Mouse (Mus musculus) embryo, embryonic 10.5 days (tissue): ENCODE measurements at regions not wholly inside any gene's neighbourhood (a gene's known extent, or its start where the extent isn't known, plus 50 kb on each side); places are given as distances from the start of the nearest gene placed in this dataset.
A peak's percentile ranks its signal among the peaks of the same experiment; 100 is the strongest.

Source experiments
- DNase-seq: peaks from one replicate; pipeline ENCODE4 v3.0.0-alpha.2; 2015; ENCODE audit warnings: low spot score

DNA sequence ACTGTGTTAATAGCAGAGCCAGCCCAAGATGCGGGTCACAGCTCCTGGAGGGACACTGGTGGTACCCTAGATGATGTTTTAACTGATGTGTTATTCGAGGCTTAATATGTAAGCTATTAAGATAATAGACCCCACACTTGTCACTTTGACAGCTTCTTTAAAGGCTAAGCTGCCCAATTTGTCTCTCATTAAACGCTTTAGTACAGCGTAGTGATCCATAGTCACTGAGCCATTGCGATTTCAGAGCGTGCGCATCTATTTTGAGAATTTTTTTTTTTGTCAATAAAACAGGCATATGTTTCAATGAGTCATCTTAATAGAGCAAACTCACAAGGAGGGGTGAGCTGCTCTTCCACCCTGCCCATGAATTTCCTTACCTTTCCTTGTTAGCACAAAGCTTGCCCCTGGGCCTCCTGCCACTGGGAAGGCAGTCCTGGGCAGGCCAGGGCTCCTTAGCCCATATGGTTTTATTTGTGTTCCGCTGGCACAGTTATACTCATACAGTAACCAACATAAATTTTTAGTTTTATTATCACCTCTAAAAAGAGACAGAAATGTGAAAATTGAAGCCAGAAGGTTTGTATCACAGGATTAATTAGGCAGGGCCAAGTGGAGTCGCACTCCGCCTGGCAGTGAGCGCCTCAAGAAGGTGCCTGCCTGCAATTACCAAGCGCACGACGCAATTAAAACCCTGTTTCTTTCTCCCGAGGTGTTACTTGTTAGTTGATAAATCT lies 294.3 kb downstream of the Etv1 start:
- no peak for DNase-seq

DNA sequence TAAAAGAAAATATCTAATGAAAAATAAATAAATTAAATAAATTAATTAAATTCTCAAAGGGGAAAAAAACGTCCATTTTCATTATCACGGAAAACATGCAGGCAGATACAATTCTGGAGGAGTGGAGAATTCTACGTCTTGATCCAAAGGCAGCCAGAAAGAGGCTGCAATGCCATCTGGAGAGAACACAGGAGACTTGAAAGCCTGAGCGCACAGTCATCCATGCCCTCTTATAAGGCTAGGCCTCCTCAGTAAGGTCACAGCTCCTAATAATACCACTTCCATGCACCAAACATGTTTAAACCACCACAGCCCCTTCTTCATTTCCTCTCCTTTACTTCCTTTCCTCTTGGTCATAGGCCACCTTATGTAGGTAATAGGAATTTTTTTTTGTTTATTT lies 307.1 kb downstream of the Etv1 start:
- no peak for DNase-seq

DNA sequence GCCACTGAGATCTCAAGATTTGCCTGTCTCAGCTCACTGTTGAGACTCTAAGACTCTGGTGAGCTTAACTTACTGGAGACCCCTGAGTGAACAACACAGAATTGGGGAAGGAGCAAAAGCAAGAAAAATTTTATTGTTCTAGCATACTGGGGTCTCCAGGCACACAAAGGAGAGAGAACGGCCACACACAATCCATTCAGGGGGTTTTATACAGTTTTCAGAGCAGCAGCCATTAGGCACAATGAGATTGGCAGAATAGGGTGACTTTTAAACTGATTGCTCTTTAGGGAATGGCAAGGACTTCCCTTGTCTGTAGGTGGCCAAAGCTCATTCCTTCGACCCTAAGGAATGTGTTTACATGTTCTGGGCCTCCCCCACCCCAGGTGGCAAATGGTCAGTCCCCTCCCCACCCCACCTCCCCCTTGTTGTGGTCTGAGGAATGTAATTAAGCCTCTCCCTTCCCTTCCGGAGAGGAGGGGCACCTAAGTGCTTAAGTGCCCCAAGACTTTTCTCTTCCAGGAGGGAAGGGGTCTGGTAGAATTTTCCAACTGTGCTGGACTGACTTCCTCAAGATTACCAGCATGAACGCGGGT lies 315.6 kb downstream of the Etv1 start:
- peak; percentile 19 for DNase-seq

DNA sequence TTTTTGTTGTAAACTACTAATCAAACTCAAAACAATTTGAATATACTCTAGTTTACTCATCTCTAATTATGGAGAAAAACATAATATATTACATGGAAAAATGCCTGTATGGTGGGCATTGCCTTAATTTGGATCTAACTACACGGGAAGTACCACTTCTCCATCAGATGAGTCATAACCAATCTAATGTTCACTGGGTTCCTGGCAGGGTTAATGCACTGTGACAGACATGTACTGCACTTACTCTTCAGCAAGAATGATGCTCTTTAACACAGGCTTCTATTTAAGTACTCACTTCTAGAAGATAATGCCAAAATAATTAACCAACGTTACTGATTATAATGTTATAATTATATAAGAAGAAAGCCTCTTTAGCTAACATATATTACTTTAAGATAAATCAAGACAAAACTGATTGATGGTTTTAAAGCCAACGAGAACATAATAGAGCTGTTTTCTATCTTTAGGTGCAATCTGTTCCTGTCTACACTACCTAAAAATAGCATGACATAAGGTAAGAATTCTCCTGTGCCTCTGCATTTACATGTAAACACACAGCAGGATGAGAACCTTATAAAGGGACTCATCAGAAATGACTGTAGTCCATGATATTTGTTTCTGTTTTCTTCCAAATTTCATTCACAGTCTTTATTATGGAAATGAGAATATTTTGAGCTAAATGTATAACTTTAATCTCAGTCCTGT lies 344.4 kb downstream of the Etv1 start:
- no peak for DNase-seq

DNA sequence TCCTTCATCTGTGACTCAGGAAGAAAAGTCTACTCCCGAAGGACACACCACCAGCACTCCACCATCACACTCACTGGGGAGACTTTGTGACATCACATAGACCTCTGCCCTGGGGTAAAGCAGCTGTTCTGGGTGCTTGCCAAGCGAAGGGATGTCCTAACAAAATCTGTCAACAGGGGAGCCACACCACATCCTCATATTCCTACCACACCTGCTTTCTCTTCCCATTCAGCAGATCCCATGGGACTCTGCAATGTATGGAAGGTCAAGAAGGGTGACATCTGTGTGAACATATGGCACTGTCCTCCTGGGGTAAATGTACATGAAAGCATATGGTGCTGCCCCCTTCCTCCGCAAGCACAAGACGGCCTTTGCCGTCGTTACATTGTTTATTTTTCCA lies 375.5 kb downstream of the Etv1 start:
- peak; percentile 56 for DNase-seq

DNA sequence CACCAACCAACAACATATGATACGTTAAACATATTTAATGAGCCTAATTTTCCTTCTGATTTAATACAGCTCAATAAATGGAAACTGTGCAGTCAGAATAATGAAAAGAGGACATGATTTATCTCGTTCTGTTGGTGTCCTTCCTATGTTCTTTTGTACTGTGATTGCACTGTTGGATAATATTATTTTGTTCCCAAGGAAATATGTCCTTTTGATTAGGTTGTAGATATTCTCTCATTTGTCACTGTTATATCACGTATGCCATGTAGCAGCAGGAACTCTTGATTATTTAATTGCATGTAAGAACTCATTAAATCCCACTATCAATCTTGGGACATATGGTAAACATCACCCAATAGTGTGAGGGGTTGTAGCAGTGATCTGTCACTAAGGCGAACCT lies 397.8 kb downstream of the Etv1 start:
- no peak for DNase-seq

DNA sequence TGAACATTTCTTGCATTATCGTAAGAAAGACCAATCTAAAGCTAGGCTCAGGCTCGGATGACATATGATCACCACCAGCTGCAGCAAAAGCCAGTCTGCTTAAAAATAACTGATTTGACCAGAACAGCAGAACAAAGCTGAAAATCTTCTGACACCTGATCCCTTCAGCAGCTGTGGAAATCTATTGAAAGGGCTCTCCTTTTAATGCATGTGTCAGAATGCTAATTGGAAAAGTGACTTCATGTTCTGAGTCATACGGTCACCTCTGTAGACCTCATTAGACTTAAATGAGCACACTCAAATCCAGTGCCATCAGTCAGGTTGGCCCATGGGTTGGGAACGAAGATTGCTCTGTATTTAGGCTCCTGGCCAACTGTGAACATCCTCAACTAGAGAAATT lies 444.9 kb downstream of the Etv1 start:
- DNase-seq, result peak; percentile 47

DNA sequence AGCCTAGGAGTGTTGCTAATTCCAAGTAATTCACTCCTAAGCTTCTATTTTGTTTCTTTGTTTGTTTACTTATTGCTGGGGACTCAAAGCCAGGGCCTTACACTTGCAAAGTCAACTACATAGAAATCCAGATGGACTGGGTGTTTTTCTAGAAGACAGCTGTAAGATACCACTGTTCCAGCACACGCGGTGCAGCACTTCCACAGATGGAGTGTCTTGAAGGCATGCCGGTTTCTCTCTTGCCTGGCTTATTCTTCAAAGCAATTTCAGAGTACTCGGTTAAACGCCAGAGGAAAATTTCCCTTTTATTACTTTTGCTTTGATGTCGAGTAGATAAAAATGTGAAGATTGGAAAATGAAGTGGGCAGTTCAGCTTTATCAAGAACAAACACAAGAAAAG lies 477.4 kb downstream of the Etv1 start:
- no peak for DNase-seq

DNA sequence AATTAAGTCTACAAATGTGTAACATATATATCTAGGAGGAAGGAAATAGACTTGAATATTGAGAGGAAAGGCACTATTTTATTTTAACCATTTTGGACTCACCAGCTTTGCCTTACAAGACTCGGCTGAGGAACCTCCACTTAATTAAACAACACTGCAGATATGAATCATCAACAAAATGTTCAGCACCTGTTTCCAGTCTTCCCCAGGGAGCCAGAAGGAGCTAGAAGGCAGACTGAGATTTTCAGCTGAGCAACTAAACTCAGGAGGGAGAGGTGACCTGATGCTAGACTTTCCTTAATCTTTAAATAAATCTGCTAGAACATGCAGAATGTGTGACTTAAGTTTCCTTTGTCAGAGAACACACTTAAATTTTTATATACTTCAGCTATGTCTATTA lies 478.4 kb downstream of the Etv1 start:
- no peak for DNase-seq

DNA sequence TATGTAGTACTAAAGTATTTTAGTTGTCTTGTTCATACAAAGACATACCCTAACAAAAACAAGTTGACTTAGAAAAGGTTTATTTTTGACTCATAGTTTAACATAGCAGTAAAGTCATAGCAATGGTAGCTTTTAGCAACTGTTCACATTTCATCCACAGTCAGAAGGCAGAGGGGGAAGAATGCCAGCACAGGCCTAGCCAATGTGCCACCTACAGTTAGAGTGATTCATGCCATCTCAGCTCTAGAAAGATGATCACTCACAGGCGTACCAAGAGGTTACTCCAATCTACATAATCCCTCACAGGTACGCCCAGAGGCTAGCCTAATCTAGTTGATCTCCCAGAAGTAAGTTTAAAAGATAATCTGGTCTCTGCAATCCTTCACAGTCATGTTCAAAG lies 510.5 kb downstream of the Etv1 start:
- no peak for DNase-seq

DNA sequence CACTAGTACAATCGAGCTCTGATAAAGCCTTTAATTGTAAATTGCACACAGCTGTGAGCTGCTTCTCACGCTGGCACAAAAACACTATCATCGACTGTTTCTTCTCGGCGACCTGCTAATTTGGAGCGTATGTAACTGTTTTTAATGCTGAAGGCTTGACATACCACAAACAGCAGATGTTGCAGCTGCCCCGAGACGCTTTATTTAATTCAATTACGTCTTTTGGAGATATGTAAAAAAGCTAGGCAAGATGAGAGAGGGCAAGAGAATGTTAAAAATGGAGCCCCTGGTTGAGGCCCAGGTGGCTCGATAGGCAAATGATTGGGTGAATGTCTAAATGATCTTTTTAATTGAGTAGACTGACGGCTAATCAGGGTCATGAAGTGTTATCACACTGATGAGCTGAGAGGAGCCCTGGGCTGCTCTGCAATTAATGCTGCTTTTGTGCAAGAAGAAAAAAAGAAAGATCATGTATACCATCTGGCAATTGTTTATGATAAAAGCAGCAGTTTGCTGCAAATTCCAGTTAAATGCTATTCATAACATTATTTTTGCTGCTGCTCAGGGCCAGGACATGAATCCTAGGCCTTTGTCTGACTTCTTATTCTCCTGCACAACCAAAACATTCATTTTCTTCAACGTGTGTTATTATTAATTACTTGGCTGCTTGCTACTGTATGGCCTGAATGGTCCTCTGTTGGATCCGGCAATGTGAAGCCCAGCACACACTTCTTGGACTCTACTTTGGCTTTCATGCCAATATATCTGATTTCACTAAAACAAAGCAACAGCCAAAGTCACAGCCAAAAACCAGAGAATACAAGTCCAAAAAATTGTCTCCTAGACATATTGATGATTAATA lies 522.4 kb downstream of the Etv1 start:
- peak; percentile 28 for DNase-seq

DNA sequence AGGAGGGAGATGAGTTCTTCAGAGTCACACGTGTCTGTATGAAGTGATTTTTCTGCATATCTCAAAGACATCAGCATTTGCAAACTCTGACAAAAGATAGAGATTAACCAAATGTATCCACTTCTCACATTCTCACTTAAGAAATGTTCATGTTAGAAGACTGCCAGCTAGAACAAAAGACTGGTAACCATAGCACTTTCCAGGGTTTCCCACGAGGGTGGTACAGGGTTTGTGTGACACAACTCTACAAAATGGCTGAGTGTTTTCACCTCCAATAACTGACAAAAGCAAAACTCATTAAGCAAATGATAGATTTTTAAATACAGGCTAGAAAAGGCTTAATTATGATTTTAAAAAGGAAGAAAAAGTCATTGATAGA lies 523.0 kb downstream of the Etv1 start:
- no peak for DNase-seq

DNA sequence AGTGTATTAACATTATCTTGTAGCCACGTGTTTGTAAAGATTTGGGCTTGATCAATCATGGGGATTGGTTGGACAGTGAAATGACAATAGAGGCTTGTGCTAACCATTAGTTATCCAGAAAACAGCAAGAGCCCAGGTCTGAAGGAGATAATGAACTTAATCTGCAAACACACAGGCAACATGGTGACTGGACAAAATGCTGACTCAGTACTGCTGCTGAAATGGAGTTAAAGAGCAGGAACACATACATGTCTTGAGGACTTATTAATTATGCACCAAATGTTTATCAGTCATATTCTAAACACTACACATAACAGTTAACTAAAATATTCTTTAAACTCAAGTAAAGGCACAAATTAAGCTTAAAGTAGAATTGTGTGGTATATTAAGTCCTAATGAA lies 528.6 kb downstream of the Etv1 start:
- no peak for DNase-seq

DNA sequence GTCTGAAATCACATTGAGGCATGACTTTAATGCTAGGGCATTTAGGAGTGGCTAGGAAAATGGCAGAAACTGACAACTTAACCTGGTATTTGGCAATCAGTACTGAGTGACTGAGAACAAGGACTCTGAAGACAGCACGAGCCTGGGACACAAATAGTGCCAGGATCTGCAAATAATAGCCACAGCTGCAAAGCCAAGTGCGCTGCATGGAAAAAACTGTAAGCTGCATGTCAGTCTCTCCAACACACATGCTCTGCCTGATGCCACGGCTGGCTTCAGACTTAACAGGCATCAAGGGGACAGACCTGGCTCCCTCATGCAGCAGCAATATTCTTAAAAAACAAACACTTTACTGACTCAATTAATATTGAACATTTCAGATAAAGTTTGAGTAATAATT lies 530.7 kb downstream of the Etv1 start:
- no peak for DNase-seq

DNA sequence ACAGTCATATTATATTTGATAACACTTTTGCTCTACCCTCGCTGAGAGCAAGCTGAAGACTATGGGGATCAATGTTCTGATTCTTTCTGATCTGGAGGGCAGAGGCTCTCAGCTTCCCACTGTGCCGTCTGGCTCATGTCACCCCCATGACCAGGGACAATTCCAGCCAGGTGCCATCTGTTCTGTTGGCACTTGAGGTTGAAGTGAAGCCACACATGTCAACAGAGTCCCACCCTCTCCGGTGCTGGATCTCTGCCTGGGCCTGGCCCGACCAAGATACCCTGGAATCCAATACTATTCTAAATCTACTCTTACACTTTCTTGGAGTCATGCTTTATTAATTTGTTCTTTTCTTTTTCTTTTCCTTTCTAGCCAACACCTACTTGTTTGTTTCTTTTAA lies 538.0 kb downstream of the Etv1 start:
- no peak for DNase-seq

DNA sequence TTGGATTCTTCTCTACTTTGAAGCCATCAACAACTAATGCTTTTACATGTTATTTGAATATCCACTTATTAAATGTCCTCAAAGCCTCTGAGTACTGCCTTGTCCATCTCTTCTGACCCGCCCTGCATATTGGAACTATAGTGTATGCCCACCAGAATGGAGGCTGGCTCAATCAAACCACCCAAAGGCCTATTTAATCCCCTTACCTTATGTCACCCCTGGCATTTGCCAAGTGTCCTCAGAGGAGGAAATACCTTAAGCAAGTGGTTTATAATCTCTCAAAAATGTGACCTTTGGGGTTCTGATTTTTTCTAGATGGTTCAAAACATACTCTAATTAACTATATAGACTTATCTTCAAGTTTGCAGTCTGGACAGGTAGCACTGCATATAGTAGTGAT lies 542.3 kb downstream of the Etv1 start:
- no peak for DNase-seq

DNA sequence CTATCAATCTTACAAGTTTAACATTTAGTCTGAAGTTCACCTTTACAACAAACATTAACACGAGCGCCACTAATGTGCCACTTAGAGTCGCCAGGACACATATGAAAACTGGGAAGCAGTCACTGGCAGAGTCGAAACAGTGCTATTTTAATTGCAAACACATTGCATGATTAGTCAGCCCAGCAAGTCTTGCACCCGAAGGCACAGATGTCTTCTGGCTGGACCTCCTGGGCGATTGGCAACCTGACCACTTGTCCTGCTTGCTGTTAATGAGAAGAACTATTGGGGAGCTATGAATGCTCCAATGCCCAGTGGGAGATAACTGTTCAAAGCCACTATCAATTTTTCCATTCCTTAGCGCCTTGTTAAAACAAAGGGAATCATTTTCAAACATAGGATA lies 547.0 kb downstream of the Etv1 start:
- no peak for DNase-seq

DNA sequence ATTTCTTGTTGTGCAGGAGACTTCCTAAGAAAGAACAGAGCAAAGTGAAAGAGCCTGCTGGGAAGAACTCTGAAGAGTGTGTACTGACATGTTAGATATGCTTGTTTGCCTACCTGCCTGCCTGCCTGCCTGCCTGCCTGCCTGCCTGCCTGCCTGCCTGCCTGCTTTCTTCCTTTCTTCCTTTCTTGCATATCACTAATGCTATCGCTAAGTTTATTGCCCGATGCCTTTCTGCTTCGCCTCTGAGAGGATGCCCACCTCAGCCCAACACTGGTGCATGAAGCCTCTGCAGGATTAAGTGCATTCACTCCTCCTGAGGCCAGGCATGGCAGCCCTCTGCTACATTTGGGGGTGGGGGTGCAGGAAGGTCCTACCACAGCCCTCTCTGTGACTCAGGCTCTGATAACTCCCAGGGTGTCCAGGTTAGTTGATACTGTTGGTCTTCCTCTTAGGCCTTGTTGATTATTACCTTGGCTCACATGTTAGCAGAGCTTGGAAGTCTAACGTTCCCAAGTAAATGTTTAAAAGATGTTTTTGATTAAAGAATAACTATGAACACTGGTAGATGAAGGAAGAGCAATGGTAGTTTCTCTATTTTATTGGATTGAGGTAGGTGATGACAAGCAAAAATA lies 547.6 kb downstream of the Etv1 start:
- no peak for DNase-seq

DNA sequence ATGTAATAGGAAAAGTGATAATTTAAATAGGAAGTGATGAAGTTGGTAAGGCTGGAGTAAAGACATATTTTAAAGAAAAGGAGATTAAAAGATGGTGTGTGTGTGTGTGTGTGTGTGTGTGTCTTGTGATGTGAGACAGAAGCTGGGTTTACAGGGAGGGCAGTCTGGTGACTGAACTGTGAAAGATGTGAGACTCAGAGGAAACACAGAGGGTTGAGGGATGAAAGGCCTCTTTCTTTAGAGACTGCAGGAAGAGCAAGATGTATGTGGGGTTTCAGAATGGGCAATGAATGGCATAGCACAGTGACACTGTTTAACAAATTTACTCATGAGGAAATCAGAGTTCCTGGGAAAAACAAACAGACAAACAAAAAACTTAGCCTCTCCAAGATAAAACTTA lies 549.2 kb downstream of the Etv1 start:
- DNase-seq, result peak; percentile 23

DNA sequence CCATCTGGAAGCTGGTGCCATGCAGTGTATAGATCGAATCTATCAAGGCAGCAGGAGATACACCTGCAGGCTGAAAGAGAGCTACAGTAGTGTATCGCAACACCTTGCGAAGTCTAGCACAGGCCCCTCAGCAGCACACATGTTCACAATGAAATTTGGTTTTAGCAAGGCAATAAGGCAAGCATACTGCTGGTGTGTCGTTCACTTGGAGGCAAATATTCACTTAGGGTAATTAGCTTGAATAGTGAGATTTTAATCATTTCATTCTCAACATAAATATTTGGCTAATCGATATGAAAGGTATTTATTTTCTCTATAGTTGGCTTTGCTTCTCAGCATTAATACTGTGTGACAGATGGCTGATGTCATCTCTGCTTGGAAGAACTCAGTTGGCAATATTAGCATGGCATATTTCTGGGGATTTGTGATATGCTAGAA lies 559.9 kb downstream of the Etv1 start:
- DNase-seq, result no peak

DNA sequence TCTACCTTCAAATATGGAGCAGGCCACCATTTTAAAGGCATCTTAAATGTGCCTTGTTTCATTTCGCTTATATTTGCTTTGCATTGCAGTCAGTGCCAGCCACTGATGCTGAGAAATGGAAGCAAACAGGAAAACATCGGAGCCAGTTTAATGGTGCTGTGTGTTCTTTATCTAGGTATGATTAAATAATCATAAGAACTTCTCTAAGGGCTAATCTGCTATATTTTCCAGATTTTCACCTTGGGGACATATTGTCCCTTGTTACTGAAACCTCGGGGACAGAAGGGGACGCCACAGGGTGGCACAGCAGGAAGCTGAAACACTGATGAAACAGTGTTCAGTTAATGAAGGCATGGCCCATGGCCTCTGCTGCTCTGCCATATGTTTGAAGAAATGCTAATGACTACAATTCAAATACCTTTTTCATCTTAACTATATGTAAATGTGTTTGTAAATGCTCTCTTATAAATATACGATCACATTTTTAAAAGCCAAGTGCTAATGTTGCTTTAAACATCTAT lies 562.6 kb downstream of the Etv1 start:
- no peak for DNase-seq

DNA sequence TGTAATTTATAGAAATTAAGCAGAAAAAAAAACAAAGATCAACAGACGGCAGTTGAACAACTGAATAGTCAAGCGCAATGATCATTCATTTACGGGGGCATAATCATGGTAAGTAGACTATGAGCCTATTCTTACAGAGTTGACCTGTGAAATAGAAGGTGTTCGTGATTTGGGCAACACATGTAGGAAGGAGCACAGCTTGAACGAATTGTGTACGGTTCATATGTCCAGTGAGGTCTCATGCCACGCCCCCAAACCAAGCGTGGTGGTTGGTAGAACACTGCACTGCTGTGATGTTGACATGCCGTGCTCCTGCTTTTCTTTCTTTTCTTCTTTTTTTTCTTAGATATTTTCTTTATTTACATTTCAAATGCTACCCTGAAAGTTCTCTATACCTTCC lies 563.1 kb downstream of the Etv1 start:
- no peak for DNase-seq
